Mouse (Mus musculus) gastrocnemius, adult 8-10 months (tissue): Measurements from ENCODE around the gene Olfr1329. TPM values are rescaled to one million over a fixed set of nuclear protein-coding genes. Genes with fewer than 3 reads are reported as not detected.
"Not testable (repeated sequence)": the region's sequence is repeated elsewhere in the genome, so short reads cannot be mapped to it uniquely, and the experiment has no call there.

Experiments used
- DNase-seq, 2 experiments: peaks; one replicate each; pipeline ENCODE4 v3.0.0; 2022; ENCODE audit warnings: low spot score in 2 of 2
- total RNA-seq, 4 experiments: library from RNA; stranded (reverse); gene quantifications; 2 replicates each; pipeline ENCODE4 v1.2.4; 2022

The Olfr1329 gene
- not detected for total RNA-seq

- DNase-seq = not testable (repeated sequence)
Measured at GRCm38 (mm10) chr4:118917365-118917764, at the start of gene Olfr1329. Gene Olfr1329, minus strand, starts transcription at chr4:118917465.

GRCm38 (mm10) chr4:118961141-118961628 lies 43.9 kb upstream of the Olfr1329 start, which contains the start of gene Lao1:
Gene Lao1, plus strand, starts transcription at chr4:118961578.
- peak in 1 of 2 experiments; percentile 5 for DNase-seq

- no peak for DNase-seq
Measured at GRCm38 (mm10) chr4:118958812-118959211, 41.5 kb upstream of the Olfr1329 start.

GRCm38 (mm10) chr4:118938512-118938911 lies 21.2 kb upstream of the Olfr1329 start, which contains the start of gene Olfr1328:
Gene Olfr1328, minus strand, starts transcription at chr4:118938612.
- no peak for DNase-seq

- DNase-seq = not testable (repeated sequence)
Measured at GRCm38 (mm10) chr4:118931326-118931725, 14.1 kb upstream of the Olfr1329 start.

- DNase-seq = no peak
Measured at GRCm38 (mm10) chr4:118901981-118902380, 15.3 kb downstream of the Olfr1329 start.

- DNase-seq = no peak
Measured at GRCm38 (mm10) chr4:118888297-118888696, 29.0 kb downstream of the Olfr1329 start, which contains the start of gene Olfr1330. Gene Olfr1330, plus strand, starts transcription at chr4:118888597.

GRCm38 (mm10) chr4:118867566-118867965 lies 49.7 kb downstream of the Olfr1329 start:
- DNase-seq = no peak

Other genes with a start within 250 kb of the Olfr1329 start
- not detected for gene Olfr1342, start 224.7 kb downstream of the Olfr1329 start, total RNA-seq
- gene Olfr1341, start 213.9 kb downstream of the Olfr1329 start, total RNA-seq = not detected
- gene Olfr1340, start 197.3 kb downstream of the Olfr1329 start, total RNA-seq = not detected
- gene Olfr1339, start 185.3 kb downstream of the Olfr1329 start, total RNA-seq = not detected
- gene Olfr1338, start 158.7 kb downstream of the Olfr1329 start, total RNA-seq = not detected
- gene Olfr1337, start 134.9 kb downstream of the Olfr1329 start, total RNA-seq = not detected
- not detected for gene Olfr1335, start 107.5 kb downstream of the Olfr1329 start, total RNA-seq
- gene Olfr1333, start 81.2 kb downstream of the Olfr1329 start, total RNA-seq = not detected
- gene Olfr1331, start 52.8 kb downstream of the Olfr1329 start, total RNA-seq = not detected
- gene Olfr1330, start 28.9 kb downstream of the Olfr1329 start, total RNA-seq = not detected
- not detected for gene Olfr1328, start 21.1 kb upstream of the Olfr1329 start, total RNA-seq
- gene Lao1, start 44.1 kb upstream of the Olfr1329 start, total RNA-seq = under 1 TPM; 0.17 to 0.24 (median 0.22) TPM
- 1 to 10 TPM; 4.6 to 9.8 (median 5.3) TPM for gene Slc2a1, start 191.2 kb upstream of the Olfr1329 start, total RNA-seq